In genomic region chr9:26999461-27000395, GRCm38 (mm10) we compare ENCODE assay signal across 7 mouse cellular contexts. TPM values are rescaled to one million over a fixed set of nuclear protein-coding genes. Genes with fewer than 3 reads are reported as not detected.
DNase-seq lines count a peak whose midpoint lies in the region; ATAC-seq lines count a peak whose summit lies in the region.

Gene Acad8 (minus strand): TSS chr9:26999566.
Gene Thyn1 (plus strand): TSS chr9:26999710.

- WGBS in embryonic facial prominence, embryonic 12.5 days, result 1% methylated on average over 35 of the region's 35 CpGs
- WGBS in limb, embryonic 11.5 days, result under 1% methylated on average over 35 of the region's 35 CpGs
- WGBS in midbrain, embryonic 14.5 days, result 1% methylated on average over 35 of the region's 35 CpGs

- H3K4me2 ChIP-seq in embryonic facial prominence, embryonic 12.5 days (replicated peaks), result peak within 1 kb of the TSS; percentile 76
- peak within 1 kb of the TSS; percentile 62 for H3K4me2 ChIP-seq in limb, embryonic 11.5 days (ENCODE audit: low read depth, severe bottlenecking)
- peak within 1 kb of the TSS; percentile 87 for H3K4me2 ChIP-seq in midbrain, embryonic 14.5 days (ENCODE audit: low read length)

- peak within 1 kb of the TSS; percentile 76 for H3K4me3 ChIP-seq in embryonic facial prominence, embryonic 12.5 days
- peak within 1 kb of the TSS; percentile 70 for H3K4me3 ChIP-seq in limb, embryonic 11.5 days (ENCODE audit: low read depth, low read length)
- peak within 1 kb of the TSS; percentile 71 for H3K4me3 ChIP-seq in midbrain, embryonic 14.5 days (replicated peaks; ENCODE audit: low read depth, low read length)

- ATAC-seq in embryonic facial prominence, embryonic 12.5 days (ENCODE audit: insufficient number of reproducible peaks, insufficient read depth, low FRiP score, low TSS enrichment), result peak; percentile 99
- ATAC-seq in limb, embryonic 11.5 days (ENCODE audit: insufficient number of reproducible peaks, low FRiP score, low TSS enrichment, low read depth), result peak; percentile 99
- ATAC-seq in midbrain, embryonic 14.5 days (ENCODE audit: low FRiP score, low TSS enrichment), result peak; percentile 99

- no peaks in the 10 kb centered on the region for H3K27me3 ChIP-seq in embryonic facial prominence, embryonic 12.5 days
- no peaks in the 10 kb centered on the region for H3K27me3 ChIP-seq in limb, embryonic 11.5 days (ENCODE audit: control insufficient read depth, insufficient read depth, low read length)
- no peaks in the 10 kb centered on the region for H3K27me3 ChIP-seq in midbrain, embryonic 14.5 days (ENCODE audit: control insufficient read depth, insufficient read depth, low read length)

- H3K9ac ChIP-seq in embryonic facial prominence, embryonic 12.5 days, result peak within 1 kb of the TSS; percentile 76
- peak within 1 kb of the TSS; percentile 86 for H3K9ac ChIP-seq in limb, embryonic 11.5 days (ENCODE audit: low read length)
- peak within 1 kb of the TSS; percentile 73 for H3K9ac ChIP-seq in midbrain, embryonic 14.5 days (replicated peaks; ENCODE audit: low read length)

- no peaks in the 10 kb centered on the region for H3K9me3 ChIP-seq in embryonic facial prominence, embryonic 12.5 days
- no peaks in the 10 kb centered on the region for H3K9me3 ChIP-seq in limb, embryonic 11.5 days (ENCODE audit: control insufficient read depth, low read length)
- H3K9me3 ChIP-seq in midbrain, embryonic 14.5 days (ENCODE audit: control insufficient read depth, low read length), result no peaks in the 10 kb centered on the region

- peaks cover 21% of the 10 kb centered on the region for H3K4me1 ChIP-seq in embryonic facial prominence, embryonic 12.5 days
- peaks cover 6% of the 10 kb centered on the region for H3K4me1 ChIP-seq in limb, embryonic 11.5 days (ENCODE audit: control insufficient read depth, insufficient read depth, low read length)
- H3K4me1 ChIP-seq in midbrain, embryonic 14.5 days (ENCODE audit: control insufficient read depth, insufficient read depth, low read length), result peaks cover 19% of the 10 kb centered on the region

- H3K36me3 ChIP-seq in embryonic facial prominence, embryonic 12.5 days, result peaks cover 16% of the 10 kb centered on the region
- no peaks in the 10 kb centered on the region; the same call in 1 of the 2 replicates for H3K36me3 ChIP-seq in limb, embryonic 11.5 days (ENCODE audit: control insufficient read depth, insufficient read depth, low read length)
- peaks cover 15% of the 10 kb centered on the region for H3K36me3 ChIP-seq in midbrain, embryonic 14.5 days (ENCODE audit: control insufficient read depth, insufficient read depth, low read length)

- H3K27ac ChIP-seq in embryonic facial prominence, embryonic 12.5 days, result peak within 1 kb of the TSS; percentile 75
- H3K27ac ChIP-seq in limb, embryonic 11.5 days (replicated peaks; ENCODE audit: low read depth, low read length), result peak within 1 kb of the TSS; percentile 59; the same call in 1 of the 2 replicates
- peak within 1 kb of the TSS; percentile 60 for H3K27ac ChIP-seq in midbrain, embryonic 14.5 days (replicated peaks; ENCODE audit: low read depth, low read length)

- peak; percentile 94 for DNase-seq in adrenal gland, postnatal 25 days
- peak; percentile 100 for DNase-seq in heart, adult 11 months
- peak; percentile 95 for DNase-seq in kidney, adult 18-20 months
- DNase-seq in limb, embryonic 11.5 days (ENCODE audit: low spot score), result peak; percentile 96
- DNase-seq in midbrain, embryonic 14.5 days, result peak; percentile 99
- peak; percentile 85 to 90 for DNase-seq in spleen, adult 18-20 months

RNA-seq across cellular contexts. Expression of gene Acad8, which starts in this region (rescaled TPM):
- total RNA-seq in adrenal gland, postnatal 25 days (2021), result 64.1 and 95.4 TPM in 2 replicates
- 45.8 and 49.8 TPM in 2 replicates for polyA plus RNA-seq in embryonic facial prominence, embryonic 12.5 days (2016; fragmentation: Nextera tagmentation; extraction: Ambion mirVana)
- 39.7 and 50.2 TPM in 2 replicates for polyA plus RNA-seq in limb, embryonic 11.5 days (2014; fragmentation: Nextera tagmentation; extraction: Ambion mirVana)
- 27.3 and 28.5 TPM in 2 replicates for polyA plus RNA-seq in midbrain, embryonic 14.5 days (2014; fragmentation: Nextera tagmentation; extraction: Ambion mirVana)

RNA-seq across cellular contexts. Expression of gene Thyn1, which starts in this region (rescaled TPM):
- total RNA-seq in adrenal gland, postnatal 25 days (2021), result 39.6 and 46.1 TPM in 2 replicates
- polyA plus RNA-seq in embryonic facial prominence, embryonic 12.5 days (2016; fragmentation: Nextera tagmentation; extraction: Ambion mirVana), result 151 and 155 TPM in 2 replicates
- polyA plus RNA-seq in limb, embryonic 11.5 days (2014; fragmentation: Nextera tagmentation; extraction: Ambion mirVana), result 173 and 174 TPM in 2 replicates
- 127 and 131 TPM in 2 replicates for polyA plus RNA-seq in midbrain, embryonic 14.5 days (2014; fragmentation: Nextera tagmentation; extraction: Ambion mirVana)

Comparison
In these comparisons a context has a peak if more than half of its experiments do, and no peak if none do; other contexts are left out.
1. Peak in every context shown above with its lines: DNase-seq, ATAC-seq, H3K4me3 ChIP-seq and H3K27ac ChIP-seq.